Mouse (Mus musculus) heart, adult 2 months (tissue): Measurements from ENCODE around the gene Rcvrn.

Experiments
- CTCF ChIP-seq: fragments of 200-600 bp; IDR thresholded peaks from 2 replicates; pipeline ENCODE4 v1.8.1; 2022; ENCODE audit warnings: antibody characterized with exemption, mild to moderate bottlenecking, moderate library complexity
- POLR2A ChIP-seq: fragments of 200-500 bp; IDR thresholded peaks from 2 replicates; pipeline ENCODE4 v1.6.1; 2011; ENCODE audit warnings: mild to moderate bottlenecking, low read depth, low read length, control low read depth; ENCODE audit not compliant: insufficient read depth

- TF ChIP-seq POLR2A = no peak
- TF ChIP-seq CTCF = peak; percentile 97
Observed at GRCm38 (mm10) chr11:67647745-67648144, 47.4 kb upstream of the Rcvrn start.
